Mouse (Mus musculus): ENCODE results near the gene Vps41. TPM values are rescaled to one million over a fixed set of nuclear protein-coding genes. Genes with fewer than 3 reads are reported as not detected.

The Vps41 gene
- polyA plus RNA-seq (2012; rRNA removed): 91.0 and 91.5 TPM in 2 replicates

GRCm38 (mm10) chr13:18717185-18717584 lies at the start of gene Vps41:
Vps41 (plus strand) TSS chr13:18717286.

Other genes with a start within 250 kb of the Vps41 start
- 108 and 112 TPM in 2 replicates for gene Amph, start 230.9 kb downstream of the Vps41 start, polyA plus RNA-seq (2012; rRNA removed)

Measured in central nervous system, embryonic 18 days (tissue).